Mouse (Mus musculus): Measurements from ENCODE around the gene Ager. TPM values are rescaled to one million over a fixed set of nuclear protein-coding genes. Genes with fewer than 3 reads are reported as not detected.

The Ager gene
- 3.8 and 4.2 TPM in 2 replicates for polyA plus RNA-seq (2012; rRNA removed)

DNA sequence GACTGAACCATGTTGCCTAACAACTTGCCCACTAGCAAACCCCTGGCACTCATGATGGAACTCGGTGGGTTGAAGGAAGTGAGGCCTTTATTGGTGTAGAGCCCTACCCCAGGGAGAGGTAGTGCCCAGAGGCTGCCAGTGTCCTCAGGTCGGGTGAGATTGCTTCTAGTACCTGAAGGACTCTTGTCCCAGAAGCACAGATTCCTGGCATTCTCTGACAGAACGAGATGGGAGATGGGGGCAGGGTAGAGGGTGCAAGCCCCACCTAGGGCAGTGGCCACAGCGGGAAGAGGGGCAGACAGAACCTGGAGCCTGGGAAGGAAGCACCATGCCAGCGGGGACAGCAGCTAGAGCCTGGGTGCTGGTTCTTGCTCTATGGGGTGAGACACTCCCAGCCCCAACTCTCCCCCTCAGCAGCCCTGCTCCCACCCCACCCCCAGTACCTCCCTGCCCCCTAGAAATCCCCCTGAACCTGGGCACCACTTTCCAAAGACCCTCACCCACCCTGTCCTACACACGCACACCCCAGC is at the start of gene Ager:
Ager (plus strand) TSS at position 297 of the 530 bp plus-strand sequence.

DNA sequence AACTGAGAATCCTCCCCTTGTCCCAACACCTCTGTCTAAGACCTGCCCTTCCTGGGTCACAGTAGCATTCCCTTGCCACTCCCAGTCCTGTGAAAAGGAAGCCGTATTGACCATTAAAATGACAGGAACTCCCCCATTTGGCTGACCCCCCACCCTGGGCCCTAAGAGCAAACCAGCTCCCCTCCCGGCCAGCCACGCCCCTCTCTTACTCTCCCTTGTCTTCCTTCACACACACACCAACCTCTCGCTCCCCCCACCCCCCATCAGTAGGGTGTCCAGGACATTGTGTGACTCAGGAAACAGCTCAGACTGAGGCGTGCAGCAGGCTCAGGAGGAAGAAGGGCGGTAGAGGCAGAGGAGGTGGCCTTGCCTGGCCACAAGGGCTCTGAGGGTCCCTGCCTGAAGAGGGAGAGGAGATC is 33.6 kb upstream of the Ager start, which contains the start of gene Notch4:
Notch4 (plus strand) TSS at position 266 of the 419 bp plus-strand sequence.

DNA sequence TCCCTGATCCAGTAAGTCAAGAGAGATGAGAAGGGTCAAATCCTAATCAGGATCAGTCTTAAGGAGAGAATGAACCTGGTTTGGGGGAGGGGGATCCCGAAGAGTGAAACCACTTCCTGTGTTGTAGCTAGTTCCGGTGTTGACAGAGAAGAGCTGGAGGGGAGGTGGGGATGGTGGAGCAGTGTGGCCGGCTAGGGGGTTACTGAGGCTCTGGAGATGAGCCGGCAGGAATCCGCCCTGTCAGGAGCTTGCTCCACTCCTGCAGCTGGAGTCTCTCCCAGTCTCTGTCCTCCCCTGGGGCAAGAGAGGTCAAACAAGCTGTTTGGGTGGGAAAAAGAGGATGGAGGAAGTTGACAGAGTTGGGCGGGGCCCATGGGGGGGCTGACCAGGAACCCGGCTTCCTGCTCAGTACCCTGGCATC is 8.0 kb upstream of the Ager start, which contains the start of gene Gpsm3:
Gpsm3 (plus strand) TSS at position 126 of the 421 bp plus-strand sequence.

GRCm38 (mm10) chr17:34591029-34591993 is 6.4 kb upstream of the Ager start, which contains the start of gene Pbx2:
Gene Pbx2, plus strand, starts transcription at chr17:34591266.

DNA sequence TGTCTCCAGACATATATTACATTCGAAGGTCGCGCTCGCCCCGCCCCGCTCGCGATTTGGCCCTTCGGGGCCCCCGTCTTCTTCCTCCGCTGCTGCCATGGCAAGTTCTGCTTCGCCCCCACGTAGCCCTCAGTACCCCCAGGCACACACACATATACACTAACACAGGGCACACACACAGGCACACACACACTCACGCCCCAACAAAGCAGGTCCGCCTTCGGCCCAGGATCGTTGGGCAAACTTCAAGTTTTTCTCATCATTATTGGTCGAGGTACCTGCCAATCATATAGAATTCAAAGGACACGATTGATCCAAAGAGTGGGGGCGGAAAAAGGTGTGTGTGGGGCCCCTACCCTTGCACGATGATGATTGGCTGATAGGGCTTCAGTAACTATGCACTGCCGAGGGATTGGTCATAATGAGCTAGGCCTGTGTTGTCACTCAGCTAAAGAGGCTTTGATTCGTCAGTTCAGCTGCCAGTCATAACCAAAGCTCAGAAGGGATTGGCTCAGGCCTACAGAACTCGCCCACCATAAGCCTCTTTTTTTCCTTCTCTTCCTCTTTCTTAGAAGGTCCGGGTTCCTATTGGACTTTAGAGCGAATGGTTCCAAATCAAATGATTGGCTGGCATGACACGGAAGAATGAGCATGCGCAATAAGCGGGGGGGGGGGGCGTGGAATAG is 5.9 kb downstream of the Ager start, which contains the start of gene Rnf5:
Rnf5 (minus strand) TSS at position 316 of the 686 bp plus-strand sequence.

GRCm38 (mm10) chr17:34604061-34604508 is 6.4 kb downstream of the Ager start, which contains the start of gene Agpat1:
Gene Agpat1, plus strand, starts transcription at chr17:34604262.

GRCm38 (mm10) chr17:34615871-34616270 is 18.2 kb downstream of the Ager start, which contains the start of gene Egfl8:
Gene Egfl8, minus strand, starts transcription at chr17:34615971.

GRCm38 (mm10) chr17:34627943-34628643 is 30.4 kb downstream of the Ager start, which contains the start of gene Ppt2:
Gene Ppt2, minus strand, starts transcription at chr17:34628510.

GRCm38 (mm10) chr17:34629221-34629751 is 31.6 kb downstream of the Ager start, which contains the start of gene Prrt1:
Gene Prrt1, plus strand, starts transcription at chr17:34629533.

GRCm38 (mm10) chr17:34644608-34645007 is 46.9 kb downstream of the Ager start, which contains the start of gene Fkbpl:
Gene Fkbpl, plus strand, starts transcription at chr17:34644764.

DNA sequence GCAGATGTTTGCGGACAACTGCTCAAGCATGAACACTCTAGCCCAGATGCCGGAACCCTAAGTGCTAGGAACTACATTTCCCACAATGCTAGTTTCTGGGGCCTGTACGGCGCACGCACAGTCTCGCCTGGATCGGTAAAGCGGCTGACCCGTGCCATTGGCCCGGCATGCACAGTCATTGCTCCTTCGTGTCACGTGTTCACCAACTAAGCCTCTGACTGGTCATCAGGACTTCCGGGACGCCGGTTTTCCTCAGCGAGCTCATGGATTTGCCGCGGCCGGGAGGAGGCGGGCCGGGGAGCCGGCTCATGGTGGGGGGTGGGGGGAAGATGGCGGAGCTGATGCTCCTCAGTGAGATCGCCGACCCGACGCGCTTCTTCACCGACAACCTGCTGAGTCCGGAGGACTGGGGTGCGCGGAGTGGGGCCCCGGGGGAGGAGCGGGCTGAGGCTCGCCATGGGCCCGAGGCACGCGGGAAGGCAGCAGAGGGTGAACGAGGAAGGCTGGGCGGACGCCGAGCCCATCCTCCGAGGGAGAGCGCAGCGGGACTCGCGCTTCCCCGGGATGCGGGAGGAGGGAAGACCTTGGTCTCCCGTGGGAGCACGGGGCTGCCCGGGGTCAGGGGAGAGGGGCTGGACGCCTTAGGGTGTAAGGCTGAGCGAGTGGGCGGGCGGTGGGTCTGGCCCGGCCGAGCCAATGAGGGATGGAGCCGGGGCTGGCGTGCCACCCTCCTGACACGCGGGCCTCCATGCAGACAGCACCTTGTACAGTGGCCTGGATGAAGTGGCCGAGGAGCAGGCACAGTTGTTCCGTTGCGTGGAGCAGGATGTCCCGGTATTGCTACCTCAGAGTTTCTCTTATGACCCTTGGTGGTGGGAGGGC is 49.5 kb downstream of the Ager start, which contains the start of gene Atf6b:
Atf6b (plus strand) TSS at position 241 of the 882 bp plus-strand sequence.

Other genes with a start within 250 kb of the Ager start
- gene Btnl2, start 243.0 kb upstream of the Ager start, polyA plus RNA-seq (2012; rRNA removed), result not detected in 2 replicates
- gene Btnl1, start 220.7 kb upstream of the Ager start, polyA plus RNA-seq (2012; rRNA removed), result not detected in 2 replicates
- 7.7 and 11.5 TPM in 2 replicates for gene BC051142, start 199.0 kb upstream of the Ager start, polyA plus RNA-seq (2012; rRNA removed)
- not detected in 2 replicates for gene Btnl4, start 120.5 kb upstream of the Ager start, polyA plus RNA-seq (2012; rRNA removed)
- not detected in 2 replicates for gene Btnl6, start 80.5 kb upstream of the Ager start, polyA plus RNA-seq (2012; rRNA removed)
- 6.4 and 8.1 TPM in 2 replicates for gene Notch4, start 33.6 kb upstream of the Ager start, polyA plus RNA-seq (2012; rRNA removed)
- gene Gpsm3, start 8.1 kb upstream of the Ager start, polyA plus RNA-seq (2012; rRNA removed), result 1.9 and 2.2 TPM in 2 replicates
- 66.5 and 66.7 TPM in 2 replicates for gene Pbx2, start 6.6 kb upstream of the Ager start, polyA plus RNA-seq (2012; rRNA removed)
- gene Rnf5, start 5.8 kb downstream of the Ager start, polyA plus RNA-seq (2012; rRNA removed), result 199 and 200 TPM in 2 replicates
- gene Agpat1, start 6.4 kb downstream of the Ager start, polyA plus RNA-seq (2012; rRNA removed), result 209 and 219 TPM in 2 replicates
- gene Egfl8, start 18.1 kb downstream of the Ager start, polyA plus RNA-seq (2012; rRNA removed), result 5.5 and 12.4 TPM in 2 replicates
- gene Ppt2, start 30.6 kb downstream of the Ager start, polyA plus RNA-seq (2012; rRNA removed), result 22.4 and 24.5 TPM in 2 replicates
- gene Prrt1, start 31.7 kb downstream of the Ager start, polyA plus RNA-seq (2012; rRNA removed), result 66.0 and 82.7 TPM in 2 replicates
- 5.0 and 5.4 TPM in 2 replicates for gene Fkbpl, start 46.9 kb downstream of the Ager start, polyA plus RNA-seq (2012; rRNA removed)
- gene Atf6b, start 49.3 kb downstream of the Ager start, polyA plus RNA-seq (2012; rRNA removed), result 95.0 and 101 TPM in 2 replicates
- gene Tnxb, start 72.7 kb downstream of the Ager start, polyA plus RNA-seq (2012; rRNA removed), result 1.2 and 1.4 TPM in 2 replicates
- gene C4b, start 146.0 kb downstream of the Ager start, polyA plus RNA-seq (2012; rRNA removed), result 0.63 and 1.0 TPM in 2 replicates
- 0.08 TPM in 1 of 2 replicates, not detected in the other for gene Cyp21a1, start 206.7 kb downstream of the Ager start, polyA plus RNA-seq (2012; rRNA removed)
- gene Stk19, start 239.1 kb downstream of the Ager start, polyA plus RNA-seq (2012; rRNA removed), result 75.7 and 76.3 TPM in 2 replicates
- gene Dxo, start 239.2 kb downstream of the Ager start, polyA plus RNA-seq (2012; rRNA removed), result 61.1 and 67.6 TPM in 2 replicates

All from central nervous system, embryonic 18 days (tissue).